Mouse (Mus musculus) G1E (cell line): ENCODE measurements around the gene Sema5a. TPM values are rescaled to one million over a fixed set of nuclear protein-coding genes. Genes with fewer than 3 reads are reported as not detected.

Experiments
- ATAC-seq: 2 replicates; pipeline ENCODE4 v1.8.0; 2016; ENCODE audit warnings: mild to moderate bottlenecking; ENCODE audit not compliant: insufficient number of reproducible peaks, poor library complexity, low FRiP score, severe bottlenecking; ENCODE audit errors: extremely low read depth
- DNase-seq: peaks from one replicate; pipeline ENCODE4 v3.0.0; 2012; ENCODE audit warnings: low spot score
- H3K27me3 ChIP-seq: 2 replicates; pipeline ENCODE4 v1.6.1; 2012; ENCODE audit warnings: mild to moderate bottlenecking, low read length, inconsistent platforms; ENCODE audit not compliant: insufficient read depth
- H3K36me3 ChIP-seq: replicated peaks from 2 replicates; pipeline ENCODE3; 2012; ENCODE audit warnings: mild to moderate bottlenecking, inconsistent platforms
- H3K4me1 ChIP-seq: 2 replicates; pipeline ENCODE4 v1.6.1; 2012; ENCODE audit warnings: low read depth, low read length, inconsistent platforms, mixed read lengths; ENCODE audit not compliant: insufficient read depth
- H3K4me3 ChIP-seq: 2 replicates; pipeline ENCODE4 v1.5.1; 2012; ENCODE audit warnings: low read depth, mild to moderate bottlenecking, inconsistent platforms, low read length, moderate library complexity, mixed read lengths
- H3K9me3 ChIP-seq: replicated peaks from 2 replicates; pipeline ENCODE4 v1.6.1; 2012; ENCODE audit warnings: inconsistent platforms
- CTCF ChIP-seq: IDR thresholded peaks from 2 replicates; pipeline ENCODE4 v1.5.1; 2012; ENCODE audit warnings: low read depth, low read length, inconsistent platforms, mixed read lengths
- GATA1 ChIP-seq: IDR thresholded peaks from 2 replicates; pipeline ENCODE4 v1.6.1; 2012; ENCODE audit warnings: borderline replicate concordance, low read length, inconsistent platforms, mixed read lengths
- GATA2 ChIP-seq: IDR thresholded peaks from 2 replicates; pipeline ENCODE4 v1.6.1; 2012; ENCODE audit warnings: low read depth, low read length, inconsistent platforms, borderline replicate concordance
- POLR2AphosphoS5 ChIP-seq: IDR thresholded peaks from 2 replicates; pipeline ENCODE4 v1.6.1; 2012; ENCODE audit warnings: low read depth, low read length, inconsistent platforms; ENCODE audit not compliant: insufficient replicate concordance
- TAL1 ChIP-seq: conservative IDR thresholded peaks from 2 replicates; pipeline ENCODE4 v1.6.1; 2012; ENCODE audit warnings: low read depth, low read length, inconsistent platforms, mixed read lengths
- polyA plus RNA-seq: library from polyadenylated mRNA; stranded (reverse); fragments of >175 nt; gene quantifications from 2 replicates; pipeline ENCODE4 v1.2.3, GENCODE M21; 2012
- total RNA-seq, 2 experiments: library from RNA; stranded (forward) in 1 of 2; stranded (reverse) in 1 of 2; fragments of 200-1000 nt in 1 of 2; fragments of >200 nt in 1 of 2; fragmentation: Nextera tagmentation in 1 of 2; gene quantifications; 2 replicates each; pipeline ENCODE4 v1.2.3; 2014 to 2017

The Sema5a gene
- total and polyA plus RNA-seq, 3 experiments: 0.33 TPM; not detected in 2

DNA sequence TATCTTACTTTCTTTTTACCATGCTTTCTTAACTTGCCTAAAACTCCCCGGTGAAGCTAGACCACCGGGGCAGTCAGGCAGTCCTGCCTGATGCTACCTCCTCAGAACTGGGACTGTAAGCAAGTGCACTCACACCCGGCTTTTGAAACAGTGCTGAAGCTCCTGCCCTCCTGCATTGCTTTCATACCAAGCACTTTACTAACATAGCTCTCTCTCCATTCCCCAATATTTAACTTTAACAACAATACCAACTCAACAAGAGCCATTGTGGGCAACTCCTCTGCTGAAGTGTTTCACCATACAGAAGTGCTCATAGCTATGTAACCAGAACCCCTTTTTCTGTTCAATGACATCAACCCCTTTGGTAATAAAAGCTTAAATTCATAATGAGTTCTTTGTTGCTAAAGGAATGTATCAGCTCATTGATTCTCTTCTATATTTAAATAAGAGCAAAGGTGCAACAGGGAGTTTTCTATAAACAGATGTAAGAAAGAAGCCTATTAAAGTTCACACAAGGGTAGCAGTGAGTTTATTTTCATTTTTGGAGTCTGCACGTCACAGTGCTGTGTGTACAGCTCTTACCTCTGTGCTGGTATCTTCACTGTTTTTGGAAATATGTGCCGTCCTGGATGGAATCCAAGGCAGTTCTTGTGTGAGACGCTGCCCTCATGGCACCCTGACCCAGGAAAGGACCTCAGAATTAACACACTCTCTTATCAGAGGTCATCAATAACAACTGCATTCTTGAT is 292.3 kb downstream of the Sema5a start:
- ATAC-seq: no peak
- no peak for DNase-seq
- TF ChIP-seq POLR2AphosphoS5 (no peak), TAL1 (no peak), GATA1 (no peak), CTCF (no peak), GATA2 (no peak)
- Histone ChIP-seq H3K27me3 (no peaks in the 10 kb centered on the region), H3K36me3 (no peaks in the 10 kb centered on the region), H3K9me3 (no peaks in the 10 kb centered on the region), H3K4me1 (no peaks in the 10 kb centered on the region), H3K4me3 (no peak overlapping the region)

GRCm38 (mm10) chr15:32537504-32537792 is 292.8 kb downstream of the Sema5a start:
- DNase-seq: no peak
- H3K27me3 ChIP-seq: no peaks in the 10 kb centered on the region
- H3K4me3 ChIP-seq: no peak overlapping the region
- H3K36me3 ChIP-seq: no peaks in the 10 kb centered on the region
- H3K9me3 ChIP-seq: no peaks in the 10 kb centered on the region
- no peak for TF ChIP-seq TAL1
- no peak for TF ChIP-seq CTCF
- TF ChIP-seq POLR2AphosphoS5: no peak
- no peak for TF ChIP-seq GATA2
- no peak for TF ChIP-seq GATA1
- no peaks in the 10 kb centered on the region for H3K4me1 ChIP-seq
- ATAC-seq: no peak

DNA sequence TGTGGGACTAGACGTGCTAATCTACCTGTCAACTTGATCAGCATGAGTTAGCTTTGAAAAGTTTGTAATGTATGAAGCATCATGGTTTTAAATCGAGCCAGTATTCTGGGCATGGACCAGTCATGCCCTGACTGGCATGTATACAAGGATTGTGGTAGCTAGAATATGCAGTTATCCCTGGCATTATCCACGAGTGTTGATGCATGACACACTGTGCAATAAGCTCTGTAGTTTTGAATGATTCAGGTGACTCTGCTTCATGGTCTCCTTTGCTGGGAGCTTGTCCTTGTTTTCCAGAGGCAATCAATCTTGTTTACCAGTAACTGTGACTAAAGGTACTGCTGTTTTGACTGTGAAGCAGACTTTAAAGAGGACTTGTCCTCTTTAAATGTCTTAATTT is 293.5 kb downstream of the Sema5a start:
- Histone ChIP-seq H3K27me3 (no peaks in the 10 kb centered on the region), H3K4me1 (no peaks in the 10 kb centered on the region), H3K9me3 (no peaks in the 10 kb centered on the region), H3K4me3 (no peak overlapping the region), H3K36me3 (no peaks in the 10 kb centered on the region)
- TF ChIP-seq GATA2 (no peak), CTCF (no peak), POLR2AphosphoS5 (no peak), TAL1 (no peak), GATA1 (no peak)
- no peak for ATAC-seq
- no peak for DNase-seq

DNA sequence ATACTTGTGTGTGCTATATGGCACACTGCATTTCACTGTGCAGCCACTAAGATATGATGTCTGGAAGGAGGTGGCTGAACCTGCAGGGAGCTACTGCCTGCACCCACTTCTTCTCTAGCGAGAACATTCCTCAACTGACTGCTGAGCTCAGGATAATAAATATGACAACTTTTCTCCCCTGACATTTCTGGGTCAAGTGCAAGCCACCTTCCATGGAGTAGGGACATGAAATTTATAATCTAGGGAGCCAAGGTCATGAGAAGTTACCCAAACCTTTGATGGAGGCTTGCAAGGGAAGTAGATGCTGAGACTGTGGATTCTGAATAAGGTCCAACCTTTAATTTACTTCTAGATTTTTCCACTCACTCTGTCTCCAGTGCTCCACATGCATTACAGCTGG is 298.1 kb downstream of the Sema5a start:
- Histone ChIP-seq H3K36me3 (no peaks in the 10 kb centered on the region), H3K9me3 (no peaks in the 10 kb centered on the region), H3K27me3 (no peaks in the 10 kb centered on the region), H3K4me3 (no peak overlapping the region), H3K4me1 (no peaks in the 10 kb centered on the region)
- no peak for DNase-seq
- TF ChIP-seq TAL1: no peak
- TF ChIP-seq GATA1: no peak
- no peak for TF ChIP-seq CTCF
- no peak for TF ChIP-seq GATA2
- TF ChIP-seq POLR2AphosphoS5: no peak
- ATAC-seq: no peak

- ATAC-seq (no peak), DNase-seq (no peak)
- H3K9me3 ChIP-seq: no peaks in the 10 kb centered on the region
- H3K4me3 ChIP-seq: no peak overlapping the region
- no peaks in the 10 kb centered on the region for H3K36me3 ChIP-seq
- TF ChIP-seq GATA1: no peak
- no peak for TF ChIP-seq GATA2
- no peak for TF ChIP-seq CTCF
- no peaks in the 10 kb centered on the region for H3K27me3 ChIP-seq
- no peaks in the 10 kb centered on the region for H3K4me1 ChIP-seq
Measured at GRCm38 (mm10) chr15:32543181-32543580, 298.6 kb downstream of the Sema5a start.

DNA sequence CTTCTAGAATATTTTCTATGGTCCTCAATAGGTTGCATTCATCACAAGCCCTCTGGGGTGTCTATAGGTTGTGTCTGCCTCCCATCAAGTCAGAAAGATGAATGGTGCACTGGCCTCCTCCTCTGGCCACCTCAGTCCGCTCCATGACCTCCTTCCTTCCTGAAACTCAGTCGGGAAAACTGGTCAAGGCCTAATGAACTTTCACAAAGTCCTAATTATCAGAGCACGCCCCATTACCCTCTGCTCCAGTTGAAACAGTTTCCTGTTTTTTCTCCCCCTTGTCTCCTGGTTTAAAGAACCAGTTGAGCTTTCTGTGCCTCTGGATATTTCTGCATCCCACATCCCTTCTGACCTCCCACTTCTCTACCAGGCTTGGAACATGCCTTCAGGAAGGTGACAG is 300.8 kb downstream of the Sema5a start:
- Histone ChIP-seq H3K9me3 (no peaks in the 10 kb centered on the region), H3K4me3 (no peak overlapping the region), H3K27me3 (no peaks in the 10 kb centered on the region), H3K4me1 (no peaks in the 10 kb centered on the region), H3K36me3 (no peaks in the 10 kb centered on the region)
- DNase-seq (no peak), ATAC-seq (no peak)
- no peak for TF ChIP-seq GATA2
- no peak for TF ChIP-seq POLR2AphosphoS5
- no peak for TF ChIP-seq CTCF
- TF ChIP-seq TAL1: no peak
- TF ChIP-seq GATA1: no peak

DNA sequence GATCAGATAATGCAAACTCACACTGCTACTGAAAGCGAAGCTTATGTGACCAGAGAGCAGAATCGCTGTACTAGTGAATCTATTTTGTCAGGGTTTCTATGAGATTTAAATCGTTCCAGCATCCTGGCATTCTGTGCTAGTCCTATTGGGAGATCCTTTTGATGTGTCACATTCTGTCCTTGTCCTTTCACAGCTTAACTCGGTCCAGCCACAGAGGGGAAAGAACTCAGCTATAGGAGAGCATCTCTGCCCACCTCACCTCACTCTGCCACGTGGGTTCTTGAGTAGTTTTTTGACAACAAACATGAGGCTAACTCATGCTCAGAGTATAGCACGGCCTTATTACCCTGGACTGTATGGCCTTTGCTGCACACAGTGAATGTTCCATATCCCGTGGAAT is 302.1 kb downstream of the Sema5a start:
- DNase-seq (no peak), ATAC-seq (no peak)
- Histone ChIP-seq H3K9me3 (no peaks in the 10 kb centered on the region), H3K36me3 (no peaks in the 10 kb centered on the region), H3K4me1 (no peaks in the 10 kb centered on the region), H3K4me3 (no peak overlapping the region), H3K27me3 (no peaks in the 10 kb centered on the region)
- TF ChIP-seq CTCF: no peak
- TF ChIP-seq GATA2: no peak
